Mouse (Mus musculus): Measurements from ENCODE around the gene Zfp385c. TPM values are rescaled to one million over a fixed set of nuclear protein-coding genes. Genes with fewer than 3 reads are reported as not detected.
"Not testable (repeated sequence)": the region's sequence is repeated elsewhere in the genome, so short reads cannot be mapped to it uniquely, and the experiment has no call there.

The Zfp385c gene
- polyA plus RNA-seq, 1 experiment from 2014 or later, result 0.11 TPM

DNA sequence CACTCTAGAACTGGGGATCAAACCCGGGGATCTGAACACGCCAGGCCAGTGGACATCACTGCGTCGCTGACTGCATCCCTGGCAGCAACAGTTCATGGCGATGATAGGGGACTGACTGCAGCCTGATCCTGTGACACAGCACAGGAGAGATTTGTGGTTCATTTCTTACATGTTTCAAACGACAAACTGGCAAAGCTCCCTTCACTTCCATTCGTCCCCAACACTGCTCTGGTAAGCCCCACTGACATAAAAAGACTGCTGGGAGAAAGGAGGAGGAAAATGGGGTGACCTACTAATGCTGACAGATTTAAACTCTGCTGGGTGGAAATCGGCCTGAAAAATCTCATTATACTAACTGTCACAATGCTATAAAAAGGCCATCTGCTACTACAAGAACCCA lies 88.4 kb downstream of the Zfp385c start:
- H3K4me1 ChIP-seq (replicated peaks), result 0 out of 2 replicates have a peak, but pooled peaks cover 3% of the 10 kb centered on the region
- WGBS, result 78% methylated on average over 8 of the region's 8 CpGs
- H3K27ac ChIP-seq, result no peak overlapping the region
- H3K9ac ChIP-seq, result no peak overlapping the region
- ATAC-seq, result no peak
- H3K27me3 ChIP-seq (replicated peaks), result no peaks in the 10 kb centered on the region
- H3K36me3 ChIP-seq, result peaks cover 6% of the 10 kb centered on the region
- H3K4me3 ChIP-seq (replicated peaks), result no peak overlapping the region
- no peak overlapping the region for H3K4me2 ChIP-seq (replicated peaks)
- no peaks in the 10 kb centered on the region for H3K9me3 ChIP-seq

DNA sequence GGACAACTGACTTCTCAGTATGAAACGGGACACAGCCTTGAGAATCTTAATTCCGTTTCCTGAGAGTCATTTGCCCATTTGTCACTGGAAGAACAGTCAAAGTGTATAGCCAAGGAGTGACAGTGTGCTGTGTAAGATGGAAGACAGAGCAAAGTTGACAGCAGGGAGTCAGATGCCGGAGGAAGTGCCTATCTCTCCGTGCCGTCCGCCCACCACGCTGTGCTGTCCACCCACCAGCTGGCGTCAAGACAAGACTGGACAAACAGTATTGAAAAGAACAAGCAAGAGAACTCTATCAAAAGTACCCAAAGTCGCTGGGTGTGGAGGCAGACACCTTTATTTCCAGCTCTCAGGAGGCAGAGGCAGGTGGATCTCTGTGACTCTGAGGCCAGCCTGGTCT lies 89.1 kb downstream of the Zfp385c start:
- H3K4me3 ChIP-seq (replicated peaks), result no peak overlapping the region
- H3K4me2 ChIP-seq (replicated peaks), result no peak overlapping the region
- no peak for ATAC-seq
- H3K9me3 ChIP-seq, result no peaks in the 10 kb centered on the region
- H3K27me3 ChIP-seq (replicated peaks), result no peaks in the 10 kb centered on the region
- H3K4me1 ChIP-seq (replicated peaks), result 0 out of 2 replicates have a peak, but pooled peaks cover 3% of the 10 kb centered on the region
- 85% methylated on average over 9 of the region's 9 CpGs for WGBS
- H3K36me3 ChIP-seq, result peaks cover 12% of the 10 kb centered on the region
- H3K9ac ChIP-seq, result no peak overlapping the region
- no peak overlapping the region for H3K27ac ChIP-seq

DNA sequence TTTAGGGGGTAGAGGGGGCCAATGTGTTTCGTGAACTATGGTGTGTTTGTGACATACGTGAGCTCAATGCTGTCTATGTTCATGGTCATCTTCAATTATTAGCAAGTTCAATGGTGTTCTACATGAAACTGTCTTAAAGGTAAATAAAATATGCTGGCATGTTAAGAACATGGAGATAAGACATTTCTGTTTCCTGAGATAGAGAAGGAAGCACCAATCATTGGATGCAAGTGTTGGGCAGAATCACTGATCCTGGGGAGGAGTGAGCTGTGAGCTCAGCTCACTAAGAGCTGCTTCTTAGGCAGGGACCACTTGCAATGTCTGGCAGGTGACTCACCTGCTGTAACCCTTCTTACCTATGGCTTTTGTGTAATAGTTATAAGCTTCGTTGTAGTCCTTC lies 90.9 kb downstream of the Zfp385c start:
- no peak for ATAC-seq
- H3K9ac ChIP-seq, result no peak overlapping the region
- H3K9me3 ChIP-seq, result no peaks in the 10 kb centered on the region
- H3K27me3 ChIP-seq (replicated peaks), result no peaks in the 10 kb centered on the region
- no peak overlapping the region for H3K4me2 ChIP-seq (replicated peaks)
- peaks cover 27% of the 10 kb centered on the region for H3K36me3 ChIP-seq
- no peak overlapping the region for H3K27ac ChIP-seq
- H3K4me3 ChIP-seq (replicated peaks), result no peak overlapping the region
- WGBS, result 97% methylated on average over 3 of the region's 3 CpGs
- H3K4me1 ChIP-seq (replicated peaks), result 0 out of 2 replicates have a peak, but pooled peaks cover 3% of the 10 kb centered on the region

DNA sequence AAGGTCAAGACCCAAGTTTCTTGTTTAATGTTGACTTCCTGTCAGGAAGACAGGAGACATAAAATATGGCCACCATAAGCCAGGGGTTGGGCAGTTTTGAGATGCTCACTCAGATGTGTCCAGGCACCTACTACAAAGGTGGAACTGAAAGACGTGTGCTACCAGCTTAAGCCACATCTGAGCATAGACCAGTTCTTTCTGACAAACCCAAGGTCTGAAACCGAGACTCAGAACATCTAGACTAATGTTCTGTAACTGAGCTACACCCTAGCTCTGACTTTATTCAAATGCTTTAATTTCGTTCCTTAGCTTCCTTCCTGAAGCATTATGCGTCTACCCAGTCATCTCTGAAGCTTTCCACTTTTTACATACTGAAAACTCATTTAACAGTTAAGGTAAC lies 94.2 kb downstream of the Zfp385c start:
- 78% methylated on average over 4 of the region's 4 CpGs for WGBS
- H3K27me3 ChIP-seq (replicated peaks), result no peaks in the 10 kb centered on the region
- no peaks in the 10 kb centered on the region for H3K4me1 ChIP-seq (replicated peaks)
- H3K4me3 ChIP-seq (replicated peaks), result no peak overlapping the region
- no peak overlapping the region for H3K4me2 ChIP-seq (replicated peaks)
- peaks cover 33% of the 10 kb centered on the region for H3K36me3 ChIP-seq
- H3K9me3 ChIP-seq, result no peaks in the 10 kb centered on the region
- H3K9ac ChIP-seq, result no peak overlapping the region
- H3K27ac ChIP-seq, result no peak overlapping the region
- ATAC-seq, result no peak

DNA sequence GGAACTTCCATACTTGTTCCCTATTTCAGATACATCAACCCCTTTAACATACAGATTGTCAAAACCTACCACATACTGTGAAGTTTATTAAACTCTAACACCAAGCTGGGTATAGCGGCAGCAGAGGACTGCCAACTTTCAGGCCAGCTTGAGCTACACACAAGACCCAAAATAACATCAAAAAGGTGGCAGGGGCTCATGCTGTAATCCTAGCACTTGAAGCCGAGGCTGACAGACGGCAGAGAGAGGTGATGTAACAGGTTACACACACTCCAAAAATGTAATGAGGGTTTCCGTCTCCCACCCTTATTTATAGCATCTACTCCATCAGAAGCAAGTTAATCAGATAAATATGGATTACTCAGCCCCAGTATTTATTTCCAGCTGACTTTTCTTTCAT lies 96.7 kb downstream of the Zfp385c start:
- Histone ChIP-seq H3K36me3 (peaks cover 51% of the 10 kb centered on the region), H3K9ac (no peak overlapping the region), H3K4me3 (replicated peaks) (no peak overlapping the region), H3K9me3 (no peaks in the 10 kb centered on the region), H3K4me1 (replicated peaks) (no peaks in the 10 kb centered on the region), H3K27ac (no peak overlapping the region), H3K4me2 (replicated peaks) (no peak overlapping the region), H3K27me3 (replicated peaks) (no peaks in the 10 kb centered on the region)
- ATAC-seq, result no peak
- WGBS, result 79% methylated on average over 4 of the region's 4 CpGs

DNA sequence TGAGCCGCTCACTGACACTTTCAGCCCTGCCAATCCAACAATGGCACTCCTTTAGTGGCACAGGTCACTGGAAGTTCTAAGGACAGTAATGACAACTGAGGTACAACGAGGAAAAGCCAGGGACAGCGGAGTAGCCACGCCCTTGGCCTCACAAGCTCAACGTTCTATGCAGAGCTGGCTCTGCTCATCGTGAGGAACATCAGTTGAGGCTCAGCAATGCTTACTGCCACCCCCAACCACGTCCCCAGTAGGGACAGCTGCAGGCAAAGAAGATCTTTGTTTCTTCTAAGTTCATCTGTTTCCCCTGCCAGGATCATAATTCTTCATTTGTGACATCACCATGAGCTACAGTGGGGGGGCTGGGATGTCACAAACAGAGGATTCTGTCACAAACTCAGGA lies 97.6 kb downstream of the Zfp385c start:
- 77% methylated on average over 7 of the region's 7 CpGs for WGBS
- H3K36me3 ChIP-seq, result peaks cover 56% of the 10 kb centered on the region
- no peaks in the 10 kb centered on the region for H3K27me3 ChIP-seq (replicated peaks)
- ATAC-seq, result no peak
- no peaks in the 10 kb centered on the region for H3K9me3 ChIP-seq
- no peaks in the 10 kb centered on the region for H3K4me1 ChIP-seq (replicated peaks)
- no peak overlapping the region for H3K4me3 ChIP-seq (replicated peaks)
- no peak overlapping the region for H3K4me2 ChIP-seq (replicated peaks)
- H3K9ac ChIP-seq, result no peak overlapping the region
- no peak overlapping the region for H3K27ac ChIP-seq

DNA sequence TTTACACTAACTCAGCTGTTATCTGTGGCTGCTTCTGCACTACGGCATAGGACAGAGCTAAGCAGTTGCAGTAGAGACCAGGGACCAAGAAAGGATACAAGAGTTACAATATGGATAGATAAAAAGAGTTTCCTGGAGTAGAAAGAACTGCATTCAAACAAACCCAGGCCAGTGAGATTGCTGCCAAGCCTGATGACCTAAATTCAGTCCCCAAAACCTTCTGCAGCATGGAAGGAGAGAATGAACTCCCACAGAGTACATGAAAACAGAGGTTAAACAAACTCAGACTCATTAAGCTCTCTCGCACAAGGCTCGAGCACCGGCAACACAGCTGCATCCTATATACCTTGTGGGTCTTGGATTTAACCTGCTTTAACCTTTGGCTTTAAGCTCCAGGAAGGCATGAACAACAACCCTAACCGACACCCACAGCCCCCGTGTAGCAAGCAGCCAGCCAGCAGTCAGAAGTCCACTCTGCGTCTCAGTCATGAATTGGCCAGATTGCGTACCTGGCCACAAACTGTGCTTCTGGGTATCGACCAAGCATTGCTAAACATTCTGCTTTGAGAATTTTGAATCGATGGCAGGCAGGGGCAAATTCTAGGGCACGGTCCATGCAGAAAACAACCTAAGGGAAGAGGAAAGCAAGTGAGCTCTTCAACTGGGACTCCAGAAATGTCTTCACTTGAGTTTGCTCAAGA lies 99.8 kb downstream of the Zfp385c start:
- Histone ChIP-seq H3K27me3 (replicated peaks) (no peaks in the 10 kb centered on the region), H3K36me3 (peaks cover 47% of the 10 kb centered on the region), H3K9me3 (no peaks in the 10 kb centered on the region), H3K4me3 (replicated peaks) (no peak overlapping the region), H3K27ac (no peak overlapping the region), H3K4me1 (replicated peaks) (no peaks in the 10 kb centered on the region), H3K4me2 (replicated peaks) (no peak overlapping the region), H3K9ac (no peak overlapping the region)
- ATAC-seq, result no peak
- WGBS, result 92% methylated on average over 11 of the region's 11 CpGs

DNA sequence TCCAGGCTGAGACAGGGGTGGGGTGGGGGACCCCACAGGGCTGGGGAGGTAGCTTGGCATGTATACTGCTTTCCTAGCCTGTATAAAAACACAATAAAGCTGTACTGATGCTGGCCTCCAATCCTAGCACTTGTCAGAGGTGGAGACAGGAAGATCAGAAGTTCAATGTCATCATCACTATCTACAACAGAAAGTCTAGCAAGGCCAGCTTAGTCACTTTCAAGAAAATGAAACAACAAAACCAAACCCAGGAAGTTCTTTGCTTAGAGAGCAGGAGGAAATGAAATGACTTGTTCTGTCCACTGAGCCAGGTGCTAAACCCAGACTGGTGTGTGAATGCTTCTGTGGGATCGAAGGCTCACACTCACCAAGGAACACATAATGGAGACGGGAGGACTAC lies 103.8 kb downstream of the Zfp385c start:
- Histone ChIP-seq H3K27me3 (replicated peaks) (no peaks in the 10 kb centered on the region), H3K4me2 (replicated peaks) (no peak overlapping the region), H3K36me3 (peaks cover 75% of the 10 kb centered on the region), H3K9ac (no peak overlapping the region), H3K4me3 (replicated peaks) (no peak overlapping the region), H3K9me3 (no peaks in the 10 kb centered on the region), H3K27ac (no peak overlapping the region), H3K4me1 (replicated peaks) (no peaks in the 10 kb centered on the region)
- no peak for ATAC-seq
- 96% methylated on average over 2 of the region's 2 CpGs for WGBS

DNA sequence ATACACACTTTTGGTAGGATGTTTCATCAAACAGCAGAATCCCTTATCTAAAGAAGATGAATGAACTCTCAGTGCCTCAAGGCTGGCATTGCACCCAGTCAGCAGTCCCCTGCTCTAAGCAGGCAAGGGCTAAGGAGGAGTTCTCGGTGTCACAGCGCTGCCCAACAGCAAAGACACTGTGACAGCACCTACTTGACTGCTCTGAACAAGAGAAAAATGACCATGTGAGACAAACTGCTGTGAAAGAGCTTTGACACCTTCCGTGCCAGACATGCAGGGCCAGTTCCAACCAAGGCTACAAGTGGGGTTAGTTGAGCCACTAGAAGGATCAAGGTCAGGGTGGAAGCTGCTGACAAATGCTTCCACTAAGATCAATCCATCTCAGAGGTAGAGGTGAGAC lies 107.1 kb downstream of the Zfp385c start:
- ATAC-seq, result no peak
- no peak overlapping the region for H3K4me3 ChIP-seq (replicated peaks)
- WGBS, result 96% methylated on average over 3 of the region's 3 CpGs
- no peaks in the 10 kb centered on the region for H3K4me1 ChIP-seq (replicated peaks)
- H3K36me3 ChIP-seq, result peaks cover 76% of the 10 kb centered on the region
- H3K27me3 ChIP-seq (replicated peaks), result no peaks in the 10 kb centered on the region
- no peaks in the 10 kb centered on the region for H3K9me3 ChIP-seq
- H3K27ac ChIP-seq, result no peak overlapping the region
- no peak overlapping the region for H3K9ac ChIP-seq
- H3K4me2 ChIP-seq (replicated peaks), result no peak overlapping the region

DNA sequence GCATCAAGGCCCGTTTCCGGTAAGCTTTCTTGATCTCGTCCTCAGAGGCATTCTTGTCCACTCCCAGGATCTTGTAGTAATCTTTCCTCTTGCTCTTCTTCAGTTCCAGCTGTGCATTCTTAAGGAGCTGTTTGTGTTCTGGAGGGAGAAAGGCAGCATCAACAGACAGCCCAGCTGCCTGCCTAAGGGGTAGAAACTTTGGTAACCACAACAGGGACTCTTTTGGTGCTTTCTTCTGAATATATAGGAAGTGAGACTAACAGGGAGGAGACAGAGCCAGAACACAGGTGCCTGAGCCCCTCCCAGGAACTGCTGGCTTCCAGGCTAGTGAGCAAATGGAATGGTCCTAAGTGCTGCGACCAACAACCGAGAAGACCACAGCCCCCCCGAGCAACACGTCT lies 107.7 kb downstream of the Zfp385c start:
- Histone ChIP-seq H3K4me3 (replicated peaks) (no peak overlapping the region), H3K9me3 (no peaks in the 10 kb centered on the region), H3K4me1 (replicated peaks) (no peaks in the 10 kb centered on the region), H3K27ac (no peak overlapping the region), H3K9ac (no peak overlapping the region), H3K4me2 (replicated peaks) (no peak overlapping the region), H3K27me3 (replicated peaks) (no peaks in the 10 kb centered on the region), H3K36me3 (peaks cover 72% of the 10 kb centered on the region)
- WGBS, result 88% methylated on average over 7 of the region's 7 CpGs
- no peak for ATAC-seq

DNA sequence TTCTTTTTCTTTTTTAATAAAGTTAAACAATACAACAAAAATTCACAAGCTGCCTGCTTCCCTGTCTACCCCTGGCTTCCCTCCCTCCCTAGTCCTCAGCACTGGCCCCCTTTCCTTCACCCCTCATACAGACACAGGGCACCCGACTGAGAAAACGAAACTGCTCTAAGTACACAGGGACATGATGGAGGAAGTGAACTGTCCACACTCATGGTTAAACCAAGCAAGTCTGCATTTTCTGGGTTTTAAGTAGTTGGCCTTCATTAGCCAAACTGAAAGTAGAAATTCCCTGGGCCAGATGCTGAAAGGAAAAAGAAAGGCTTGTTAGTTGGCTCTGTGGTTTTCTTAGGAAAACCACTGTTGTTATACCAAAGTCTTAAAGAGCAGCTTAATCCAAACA lies 109.4 kb downstream of the Zfp385c start:
- no peak overlapping the region for H3K27ac ChIP-seq
- peaks cover 74% of the 10 kb centered on the region for H3K36me3 ChIP-seq
- 75% methylated on average over 2 of the region's 2 CpGs for WGBS
- H3K4me1 ChIP-seq (replicated peaks), result no peaks in the 10 kb centered on the region
- no peaks in the 10 kb centered on the region for H3K9me3 ChIP-seq
- H3K4me2 ChIP-seq (replicated peaks), result no peak overlapping the region
- no peak for ATAC-seq
- H3K27me3 ChIP-seq (replicated peaks), result no peaks in the 10 kb centered on the region
- no peak overlapping the region for H3K9ac ChIP-seq
- no peak overlapping the region for H3K4me3 ChIP-seq (replicated peaks)

DNA sequence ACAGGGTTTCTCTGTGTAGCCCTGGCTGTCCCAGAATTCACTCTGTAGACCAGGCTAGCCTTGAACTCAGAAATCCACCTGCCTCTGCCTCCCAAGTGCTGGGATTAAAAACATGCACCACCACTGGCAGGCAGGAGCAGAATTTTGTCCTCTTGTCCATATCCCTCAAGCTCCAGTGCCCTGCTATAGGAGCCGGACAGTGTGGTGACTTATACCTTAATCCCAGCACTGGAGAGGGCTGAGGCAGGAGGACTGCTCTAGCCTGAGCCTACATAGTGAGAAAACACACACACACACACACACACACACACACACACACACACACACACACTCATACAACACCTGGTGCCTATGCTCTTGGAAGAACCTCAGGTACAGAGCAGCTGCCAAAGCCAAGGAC lies 109.8 kb downstream of the Zfp385c start:
- not testable (repeated sequence) for H3K4me1 ChIP-seq (replicated peaks); H3K27me3 ChIP-seq (replicated peaks); H3K4me3 ChIP-seq (replicated peaks); H3K9ac ChIP-seq; ATAC-seq; H3K4me2 ChIP-seq (replicated peaks); H3K9me3 ChIP-seq; H3K27ac ChIP-seq
- peaks cover 71% of the 10 kb centered on the region for H3K36me3 ChIP-seq
- WGBS, result 93% methylated on average over 1 of the region's 1 CpGs

DNA sequence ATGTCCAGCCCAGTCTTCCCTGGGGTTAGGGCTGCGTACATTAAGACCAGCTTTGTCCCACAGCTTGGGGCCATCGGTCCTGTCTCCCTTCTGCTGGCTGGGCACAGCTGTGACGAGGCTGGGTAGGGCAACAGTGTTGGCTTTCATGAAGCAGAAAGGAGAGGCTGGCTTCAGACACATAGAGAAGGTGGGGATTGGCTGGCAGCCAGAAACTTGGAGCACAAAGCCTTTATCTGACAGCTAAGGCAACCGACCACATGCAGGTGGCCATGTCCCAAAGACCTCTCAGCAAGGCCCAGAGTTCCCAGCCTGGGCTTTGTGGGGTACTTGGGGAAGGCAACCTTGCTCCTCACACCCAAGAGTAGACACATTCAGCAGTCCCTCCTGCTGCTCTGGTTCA lies 110.5 kb downstream of the Zfp385c start:
- Histone ChIP-seq H3K36me3 (peaks cover 64% of the 10 kb centered on the region), H3K4me1 (replicated peaks) (no peaks in the 10 kb centered on the region), H3K27ac (no peak overlapping the region), H3K9ac (no peak overlapping the region), H3K27me3 (replicated peaks) (no peaks in the 10 kb centered on the region), H3K9me3 (no peaks in the 10 kb centered on the region), H3K4me2 (replicated peaks) (no peak overlapping the region), H3K4me3 (replicated peaks) (no peak overlapping the region)
- 70% methylated on average over 4 of the region's 4 CpGs for WGBS
- peak; percentile 46; the same call in 1 of the 2 replicates for ATAC-seq

Measured in intestine, embryonic 15.5 days (tissue).